Mouse (Mus musculus) CH12.LX (cell line): ENCODE measurements around the gene Pawr. TPM values are rescaled to one million over a fixed set of nuclear protein-coding genes. Genes with fewer than 3 reads are reported as not detected.

Source experiments
- DNase-seq: peaks from one replicate; pipeline ENCODE4 v3.0.0-alpha.2; 2013; ENCODE audit errors: extremely low read depth
- H3K27ac ChIP-seq: 2 replicates; pipeline ENCODE4 v1.5.1; 2012; ENCODE audit warnings: low read depth, mild to moderate bottlenecking, control low read depth, moderate library complexity; ENCODE audit not compliant: insufficient read depth
- H3K27me3 ChIP-seq: replicated peaks from 2 replicates; pipeline ENCODE3; 2012; ENCODE audit warnings: inconsistent platforms
- H3K36me3 ChIP-seq, 2 experiments: replicated peaks in 1 of 2; 2 replicates each; pipeline versions ENCODE3 to v1.6.1; 2012; ENCODE audit warnings: inconsistent platforms in 1 of 2, low read length in 1 of 2, mild to moderate bottlenecking in 1 of 2, mixed read lengths in 1 of 2, moderate library complexity in 1 of 2; ENCODE audit not compliant: control insufficient read depth in 1 of 2, insufficient read depth in 1 of 2
- H3K4me1 ChIP-seq, 2 experiments: 2 replicates each; pipeline ENCODE4 v1.6.1; 2012; ENCODE audit warnings: inconsistent platforms in 1 of 2, moderate library complexity in 1 of 2; ENCODE audit not compliant: insufficient read depth in 2 of 2, control insufficient read depth in 1 of 2
- H3K4me2 ChIP-seq: 2 replicates; pipeline ENCODE4 v1.6.1; 2012; ENCODE audit warnings: low read depth, mild to moderate bottlenecking, control low read depth; ENCODE audit not compliant: poor library complexity, insufficient read depth, severe bottlenecking
- H3K4me3 ChIP-seq, 3 experiments: fragments of 150-350 bp in 1 of 3; sonication (generic) in 1 of 3; replicated peaks in 1 of 3; 2 replicates each; pipeline versions ENCODE3 to v1.5.1; 2011 to 2012; ENCODE audit warnings: low read depth in 2 of 3, low read length in 2 of 3, mild to moderate bottlenecking in 2 of 3, moderate library complexity in 2 of 3, control low read depth in 1 of 3, improper control_type of control experiment in 1 of 3, inconsistent platforms in 1 of 3, mixed read lengths in 1 of 3; ENCODE audit not compliant: poor library complexity in 1 of 3
- H3K79me2 ChIP-seq: replicated peaks from 2 replicates; pipeline ENCODE4 v1.6.1; 2012; ENCODE audit warnings: mild to moderate bottlenecking, moderate library complexity; ENCODE audit not compliant: control insufficient read depth, poor library complexity, insufficient read depth, severe bottlenecking; ENCODE audit errors: extremely low read depth
- H3K9ac ChIP-seq: 2 replicates; pipeline ENCODE4 v1.6.1; 2012; ENCODE audit warnings: low read depth, mild to moderate bottlenecking, control low read depth, moderate library complexity; ENCODE audit not compliant: insufficient read depth
- H3K9me3 ChIP-seq: replicated peaks from 2 replicates; pipeline ENCODE3; 2012; ENCODE audit warnings: low read length, inconsistent platforms, mixed read lengths
- CHD1 ChIP-seq: IDR thresholded peaks from 2 replicates; pipeline ENCODE4 v1.6.1; 2012; ENCODE audit warnings: low read depth, low read length, improper control_type of control experiment, inconsistent platforms
- CHD2 ChIP-seq: IDR thresholded peaks from 2 replicates; pipeline ENCODE4 v1.6.1; 2011; ENCODE audit warnings: low read length, improper control_type of control experiment
- CTCF ChIP-seq, 2 experiments: IDR thresholded peaks in 1 of 2; conservative IDR thresholded peaks in 1 of 2; 2 replicates each; pipeline ENCODE4 v1.5.1; 2011 to 2012; ENCODE audit warnings: low read depth in 2 of 2, low read length in 2 of 2, improper control_type of control experiment in 1 of 2, inconsistent platforms in 1 of 2, mild to moderate bottlenecking in 1 of 2, moderate library complexity in 1 of 2
- E2F4 ChIP-seq: IDR thresholded peaks from 2 replicates; pipeline ENCODE4 v1.6.1; 2011; ENCODE audit warnings: low read depth, low read length, improper control_type of control experiment; ENCODE audit not compliant: insufficient replicate concordance
- EP300 ChIP-seq: IDR thresholded peaks from 2 replicates; pipeline ENCODE4 v1.6.1; 2011; ENCODE audit warnings: low read length, improper control_type of control experiment
- ETS1 ChIP-seq: conservative IDR thresholded peaks from 2 replicates; pipeline ENCODE4 v1.6.1; 2012; ENCODE audit warnings: low read depth, mild to moderate bottlenecking, inconsistent platforms, low read length, improper control_type of control experiment, moderate library complexity
- GABPA ChIP-seq: IDR thresholded peaks from 2 replicates; pipeline ENCODE4 v1.6.1; 2012; ENCODE audit warnings: low read depth, low read length, improper control_type of control experiment, inconsistent platforms; ENCODE audit not compliant: insufficient replicate concordance
- HCFC1 ChIP-seq: IDR thresholded peaks from 2 replicates; pipeline ENCODE4 v1.6.1; 2012; ENCODE audit warnings: low read depth, mild to moderate bottlenecking, inconsistent platforms, low read length, improper control_type of control experiment
- IRF4 ChIP-seq: IDR thresholded peaks from 2 replicates; pipeline ENCODE4 v1.6.1; 2014; ENCODE audit warnings: low read depth, mild to moderate bottlenecking, inconsistent platforms, low read length, improper control_type of control experiment
- JUN ChIP-seq: IDR thresholded peaks from 2 replicates; pipeline ENCODE4 v1.6.1; 2011; ENCODE audit warnings: low read depth, mild to moderate bottlenecking, low read length, improper control_type of control experiment, moderate library complexity; ENCODE audit not compliant: insufficient read depth
- JUND ChIP-seq: conservative IDR thresholded peaks from 2 replicates; pipeline ENCODE4 v1.6.1; 2011; ENCODE audit warnings: low read depth, low read length, improper control_type of control experiment
- MAZ ChIP-seq: IDR thresholded peaks from 2 replicates; pipeline ENCODE4 v1.6.1; 2012; ENCODE audit warnings: low read depth, mild to moderate bottlenecking, inconsistent platforms, low read length, improper control_type of control experiment, moderate library complexity
- MXI1 ChIP-seq: IDR thresholded peaks from 2 replicates; pipeline ENCODE4 v1.6.1; 2011; ENCODE audit warnings: mild to moderate bottlenecking, low read depth, low read length, improper control_type of control experiment
- POLR2A ChIP-seq: IDR thresholded peaks from 2 replicates; pipeline ENCODE4 v1.6.1; 2011; ENCODE audit warnings: low read depth, mild to moderate bottlenecking, improper control_type of control experiment, low read length
- POLR2AphosphoS2 ChIP-seq: IDR thresholded peaks from 2 replicates; pipeline ENCODE4 v1.6.1; 2011; ENCODE audit warnings: low read depth, low read length, improper control_type of control experiment
- RAD21 ChIP-seq: IDR thresholded peaks from 2 replicates; pipeline ENCODE4 v1.6.1; 2011; ENCODE audit warnings: low read depth, mild to moderate bottlenecking, low read length, improper control_type of control experiment, moderate library complexity
- RCOR1 ChIP-seq: conservative IDR thresholded peaks from 2 replicates; pipeline ENCODE4 v1.6.1; 2012; ENCODE audit warnings: low read depth, mild to moderate bottlenecking, inconsistent platforms, low read length, improper control_type of control experiment
- TBP ChIP-seq: conservative IDR thresholded peaks from 2 replicates; pipeline ENCODE4 v1.6.1; 2011; ENCODE audit warnings: low read depth, low read length, improper control_type of control experiment
- UBTF ChIP-seq: IDR thresholded peaks from 2 replicates; pipeline ENCODE4 v1.6.1; 2012; ENCODE audit warnings: low read depth, mild to moderate bottlenecking, inconsistent platforms, low read length, improper control_type of control experiment, moderate library complexity
- USF1 ChIP-seq: IDR thresholded peaks from 2 replicates; pipeline ENCODE4 v1.6.1; 2014; ENCODE audit warnings: low read depth, mild to moderate bottlenecking, inconsistent platforms, low read length, improper control_type of control experiment
- ZKSCAN1 ChIP-seq: IDR thresholded peaks from 2 replicates; pipeline ENCODE4 v1.6.1; 2012; ENCODE audit warnings: low read depth, inconsistent platforms, low read length, improper control_type of control experiment, borderline replicate concordance
- ZNF384 ChIP-seq: IDR thresholded peaks from 2 replicates; pipeline ENCODE4 v1.6.1; 2012; ENCODE audit warnings: low read depth, low read length, improper control_type of control experiment, inconsistent platforms
- dilution Hi-C: fragments of 300-500 bp; cut with MboI; formaldehyde crosslinking; loops from 2 replicates; pipeline ENCODE4 v1.14.3; 2020; ENCODE audit warnings: low sequenced_read_pairs; ENCODE audit not compliant: extremely low pct_unique_long_range_greater_than_20kb, extremely low pct_ligation_motif_present
- in situ Hi-C: fragments of 300-500 bp; cut with MboI; formaldehyde crosslinking; loops from 3 replicates; pipeline ENCODE4 v1.14.3; 2019; ENCODE audit warnings: low sequenced_read_pairs, low pct_ligation_motif_present, low pct_unique_long_range_greater_than_20kb, mixed read lengths
- polyA plus RNA-seq: library from polyadenylated mRNA; unstranded; fragments of >175 nt; gene quantifications from 2 replicates; pipeline ENCODE4 v1.2.1, GENCODE M21; 2012; ENCODE audit warnings: low read depth; ENCODE audit not compliant: insufficient read length
- total RNA-seq, 2 experiments: library from RNA; depleted of rRNA; stranded (reverse); fragments of 300-350 nt in 1 of 2; fragments of >200 nt in 1 of 2; gene quantifications; 2 replicates each; pipeline ENCODE4 v1.2.3; 2012 to 2014

The Pawr gene
- total and polyA plus RNA-seq, 3 experiments: not detected

DNA sequence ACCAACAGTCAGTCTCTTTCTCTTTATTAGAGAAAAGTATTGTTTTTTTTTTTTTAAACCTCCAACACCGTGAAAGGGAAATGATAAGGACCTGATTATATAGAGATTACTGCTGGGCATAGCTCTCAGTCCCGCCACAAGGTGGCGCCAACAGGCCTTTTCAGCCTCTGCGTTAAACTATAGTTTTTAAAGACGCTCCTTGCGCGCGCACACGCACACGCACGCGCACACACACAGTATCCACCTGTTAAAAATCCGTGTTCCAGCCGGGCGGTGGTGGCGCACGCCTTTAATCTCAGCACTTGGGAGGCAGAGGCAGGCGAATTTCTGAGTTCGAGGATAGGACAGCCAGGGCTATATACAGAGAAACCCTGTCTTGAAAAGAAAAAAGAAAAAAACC lies 31.1 kb upstream of the Pawr start (continued):
- TF ChIP-seq MAZ (no peak), USF1 (no peak), CHD2 (no peak), ZKSCAN1 (no peak), RCOR1 (no peak)
- TF ChIP-seq, all 38 proteins: peak for 5

DNA sequence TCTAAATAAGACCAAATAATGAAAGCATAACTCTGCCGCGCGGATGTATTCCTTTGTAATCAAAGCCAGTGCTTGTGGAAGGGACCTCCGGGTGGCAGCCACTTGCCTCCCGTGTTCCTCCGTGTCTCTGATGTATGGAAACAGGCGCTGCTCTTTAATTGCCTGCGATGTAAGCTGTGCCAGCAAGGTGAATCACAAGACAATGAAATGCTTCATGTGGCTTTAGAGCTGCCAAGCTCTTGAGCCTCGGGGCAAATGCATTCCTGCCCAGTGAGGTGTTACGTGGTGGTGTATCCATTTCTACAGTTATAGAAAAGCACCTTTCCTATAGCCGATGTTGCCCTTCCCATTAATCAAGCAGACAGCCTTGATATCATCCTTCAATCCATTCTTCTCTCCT lies 24.1 kb upstream of the Pawr start:
- H3K36me3 ChIP-seq: no peaks in the 10 kb centered on the region

DNA sequence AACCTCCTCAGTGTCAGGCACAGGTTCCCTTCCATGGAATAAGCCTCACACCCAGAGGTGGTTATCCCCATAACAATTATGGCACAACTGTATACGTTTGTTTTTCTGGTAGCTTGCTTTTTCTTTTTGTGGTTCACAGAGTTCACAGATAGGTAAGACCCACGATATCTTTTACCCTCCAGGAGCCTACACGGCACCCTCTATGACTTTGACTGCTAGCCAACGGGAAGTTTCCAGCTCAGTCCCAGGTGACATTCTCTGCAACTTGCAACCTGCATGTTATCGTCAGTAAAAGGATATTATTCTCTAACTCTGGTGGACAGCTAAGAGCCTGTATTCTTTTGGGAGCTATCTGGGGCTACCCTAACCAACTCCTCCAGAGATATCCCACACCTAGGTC lies 21.7 kb upstream of the Pawr start:
- TF ChIP-seq HCFC1: no peak
- TF ChIP-seq JUN: no peak
- TF ChIP-seq ZNF384: no peak
- TF ChIP-seq USF1: no peak
- no peak for TF ChIP-seq ETS1
- TF ChIP-seq GABPA: no peak
- TF ChIP-seq EP300: no peak
- TF ChIP-seq E2F4: no peak
- TF ChIP-seq POLR2AphosphoS2: no peak
- TF ChIP-seq JUND: no peak
- TF ChIP-seq POLR2A: no peak
- TF ChIP-seq CHD1: no peak
- TF ChIP-seq RAD21: no peak
- Histone ChIP-seq H3K4me3 (no peak overlapping the region), H3K4me2 (no peak overlapping the region), H3K27me3 (no peaks in the 10 kb centered on the region), H3K9ac (no peak overlapping the region), H3K4me1 (no peaks in the 10 kb centered on the region), H3K36me3 (no peaks in the 10 kb centered on the region), H3K9me3 (no peaks in the 10 kb centered on the region), H3K27ac (no peak overlapping the region), H3K79me2 (no peaks in the 10 kb centered on the region)
- in situ Hi-C loops: no loop called here
- DNase-seq: no peak
- dilution Hi-C loops: no loop called here

More for the DNA sequence above, 24.1 kb upstream of the Pawr start:
- Histone ChIP-seq H3K27me3 (no peaks in the 10 kb centered on the region), H3K79me2 (no peaks in the 10 kb centered on the region), H3K27ac (no peak overlapping the region), H3K4me2 (no peak overlapping the region)
- dilution Hi-C loops (no loop called here), in situ Hi-C loops (no loop called here)
- no peak for DNase-seq
- TF ChIP-seq MXI1 (no peak), UBTF (no peak), IRF4 (no peak), JUN (no peak), POLR2AphosphoS2 (no peak), POLR2A (no peak), E2F4 (no peak), RCOR1 (no peak), TBP (no peak), CTCF (conservative IDR thresholded peaks at IDR 0.05 in 1 of 2, IDR thresholded peaks at IDR 0.05 in 1 of 2; ENCODE audit: low read depth in 2 of 2, low read length in 2 of 2) (no peak)
- TF ChIP-seq, all 38 proteins: peak for 0
- no peaks in the 10 kb centered on the region for H3K4me1 ChIP-seq
- H3K9me3 ChIP-seq: no peaks in the 10 kb centered on the region
- no peak overlapping the region for H3K9ac ChIP-seq
- no peak overlapping the region for H3K4me3 ChIP-seq
